ENCODE assay signal across 24 mouse cellular contexts in genomic region chr2:144945840-144946239, GRCm38 (mm10).
DNase-seq lines count a peak whose midpoint lies in the region; ATAC-seq and TF ChIP-seq lines count a peak whose summit lies in the region.
"Had no signal": no experiment of that assay in that cellular context is flagged by ENCODE, and none has a peak within 500 bp of the region (broad histone marks: within the 10 kb centered on the region; RNA-seq: fewer than 3 reads in every experiment).

No protein-coding gene starts in this region.

- no peaks in the 10 kb centered on the region for H3K4me1 ChIP-seq in embryonic facial prominence, embryonic 14.5 days (ENCODE audit: control insufficient read depth, insufficient read depth, low read length)
- no peaks in the 10 kb centered on the region for H3K4me1 ChIP-seq in embryonic facial prominence, embryonic 10.5 days
- no peaks in the 10 kb centered on the region for H3K4me1 ChIP-seq in heart, adult 2 months (ENCODE audit: control insufficient read depth, insufficient read depth, low read length)
- H3K4me1 ChIP-seq in hindbrain, embryonic 12.5 days: no peaks in the 10 kb centered on the region
- H3K4me1 ChIP-seq: embryonic facial prominence, embryonic 12.5 days; forebrain, embryonic 13.5 days; hindbrain, embryonic 10.5 days had no signal

- 81% methylated on average over 3 of the region's 3 CpGs for WGBS in embryonic facial prominence, embryonic 14.5 days
- 88% methylated on average over 3 of the region's 3 CpGs for WGBS in embryonic facial prominence, embryonic 10.5 days
- 72% methylated on average over 3 of the region's 3 CpGs for WGBS in heart, adult 2 months
- WGBS in hindbrain, embryonic 12.5 days: 91% methylated on average over 3 of the region's 3 CpGs

- no peaks in the 10 kb centered on the region for H3K79me2 ChIP-seq in heart, adult 2 months (replicated peaks; ENCODE audit: control insufficient read depth, insufficient read depth, low read length)

- no peak for TF ChIP-seq POLR2A in heart, adult 2 months (IDR thresholded peaks at IDR 0.05; ENCODE audit: insufficient read depth, low read depth, low read length)

- intact Hi-C loops in heart, postnatal 10 days (cut with DNase I): no loop called here
- intact Hi-C loops in heart, adult 2 months (cut with DNase I): no loop called here

- no peak for TF ChIP-seq EP300 in heart, adult 2 months (IDR thresholded peaks at IDR 0.05; ENCODE audit: insufficient read depth, low read depth, low read length)

- no peak overlapping the region for H3K9ac ChIP-seq in embryonic facial prominence, embryonic 14.5 days (ENCODE audit: low read depth, low read length)
- no peak overlapping the region for H3K9ac ChIP-seq in heart, adult 2 months (ENCODE audit: low read depth, low read length)
- no peak overlapping the region for H3K9ac ChIP-seq in hindbrain, embryonic 12.5 days
- H3K9ac ChIP-seq: embryonic facial prominence, embryonic 12.5 days; forebrain, embryonic 13.5 days; hindbrain, embryonic 14.5 days had no signal

- no peaks in the 10 kb centered on the region for H3K27me3 ChIP-seq in embryonic facial prominence, embryonic 14.5 days (replicated peaks; ENCODE audit: control insufficient read depth, insufficient read depth, low read length)
- no peaks in the 10 kb centered on the region for H3K27me3 ChIP-seq in embryonic facial prominence, embryonic 10.5 days (replicated peaks; ENCODE audit: low read depth, poor library complexity, severe bottlenecking)
- H3K27me3 ChIP-seq in heart, adult 2 months (ENCODE audit: control insufficient read depth, insufficient read depth, low read length): no peaks in the 10 kb centered on the region
- no peaks in the 10 kb centered on the region for H3K27me3 ChIP-seq in hindbrain, embryonic 12.5 days
- H3K27me3 ChIP-seq: embryonic facial prominence, embryonic 12.5 days; forebrain, embryonic 13.5 days had no signal

- H3K4me3 ChIP-seq in embryonic facial prominence, embryonic 14.5 days (ENCODE audit: low read depth, low read length): no peak overlapping the region
- no peak overlapping the region for H3K4me3 ChIP-seq in embryonic facial prominence, embryonic 10.5 days
- no peak overlapping the region for H3K4me3 ChIP-seq in heart, adult 2 months
- H3K4me3 ChIP-seq in hindbrain, embryonic 12.5 days: no peak overlapping the region
- H3K4me3 ChIP-seq: embryonic facial prominence, embryonic 12.5 days; erythroblast, embryonic 14.5 days; forebrain, embryonic 13.5 days; hindbrain, embryonic 10.5 days had no signal

- ATAC-seq in embryonic facial prominence, embryonic 14.5 days (ENCODE audit: low read depth): no peak
- no peak for ATAC-seq in hindbrain, embryonic 12.5 days (ENCODE audit: low FRiP score)
- ATAC-seq: activated CD4-positive, CD25-positive, alpha-beta regulatory T cell, adult 4 months; forebrain, embryonic 13.5 days; hindbrain, postnatal 0 days; inflammation-experienced regulatory T-cells, adult 6 months had no signal

- no peaks in the 10 kb centered on the region for H3K9me3 ChIP-seq in embryonic facial prominence, embryonic 14.5 days (ENCODE audit: control insufficient read depth, low read length)
- no peaks in the 10 kb centered on the region for H3K9me3 ChIP-seq in embryonic facial prominence, embryonic 10.5 days
- no peaks in the 10 kb centered on the region for H3K9me3 ChIP-seq in hindbrain, embryonic 12.5 days (replicated peaks)
- H3K9me3 ChIP-seq: embryonic facial prominence, embryonic 12.5 days; forebrain, embryonic 13.5 days; hindbrain, embryonic 10.5 days had no signal

- DNase-seq in embryonic facial prominence, embryonic 14.5 days (ENCODE audit: low spot score): peak; percentile 8
- DNase-seq in embryonic facial prominence, embryonic 10.5 days (ENCODE audit: low spot score): no peak
- peak; percentile 2 to 15 for DNase-seq in heart, postnatal 10 days
- DNase-seq in heart, adult 2 months: no peak
- peak; percentile 4 for DNase-seq in lung, postnatal 36 days
- no peak for DNase-seq in lung, postnatal 10 days
- DNase-seq: adrenal gland, adult 8-10 months; adrenal gland, postnatal 25 days; cerebellum, adult 18-20 months; cerebellum, adult 9-10 months; cerebellum, postnatal 14 days; gastrocnemius, postnatal 10 days; gastrocnemius, postnatal 36 days; heart, postnatal 36 days had no signal

- H3K36me3 ChIP-seq in embryonic facial prominence, embryonic 14.5 days (ENCODE audit: control insufficient read depth, insufficient read depth, low read length): no peaks in the 10 kb centered on the region
- H3K36me3 ChIP-seq in embryonic facial prominence, embryonic 10.5 days (replicated peaks): no peaks in the 10 kb centered on the region
- no peaks in the 10 kb centered on the region for H3K36me3 ChIP-seq in heart, adult 2 months (ENCODE audit: control insufficient read depth, insufficient read depth, low read length)
- no peaks in the 10 kb centered on the region for H3K36me3 ChIP-seq in hindbrain, embryonic 12.5 days
- H3K36me3 ChIP-seq: embryonic facial prominence, embryonic 12.5 days; hindbrain, embryonic 10.5 days had no signal

- H3K4me2 ChIP-seq in embryonic facial prominence, embryonic 14.5 days (ENCODE audit: low read depth, low read length): no peak overlapping the region
- H3K4me2 ChIP-seq in hindbrain, embryonic 12.5 days (replicated peaks): no peak overlapping the region
- H3K4me2 ChIP-seq: embryonic facial prominence, embryonic 12.5 days; forebrain, embryonic 13.5 days; heart, embryonic 11.5 days; hindbrain, embryonic 14.5 days had no signal

- no peak for TF ChIP-seq CTCF in heart, adult 2 months (IDR thresholded peaks at IDR 0.05)

- no peak overlapping the region for H3K27ac ChIP-seq in embryonic facial prominence, embryonic 14.5 days (replicated peaks; ENCODE audit: low read depth, low read length)
- H3K27ac ChIP-seq in embryonic facial prominence, embryonic 10.5 days (replicated peaks): no peak overlapping the region
- H3K27ac ChIP-seq in heart, adult 2 months: no peak overlapping the region
- H3K27ac ChIP-seq in hindbrain, embryonic 12.5 days: no peak overlapping the region
- H3K27ac ChIP-seq: embryonic facial prominence, embryonic 12.5 days; forebrain, embryonic 13.5 days; hindbrain, embryonic 10.5 days; hindbrain, embryonic 14.5 days; hindbrain, postnatal 0 days had no signal

Comparison
In these comparisons a context has a peak if more than half of its experiments do, and no peak if none do; other contexts are left out.
1. DNase-seq: peak in embryonic facial prominence, embryonic 14.5 days (single experiment), heart, postnatal 10 days (2 of 2) and lung, postnatal 36 days (single experiment); none in embryonic facial prominence, embryonic 10.5 days (single experiment), heart, adult 2 months (0 of 2) and lung, postnatal 10 days (single experiment).